Mouse (Mus musculus): ENCODE data around the gene Akirin1.

The Akirin1 gene

GRCm38 (mm10) chr4:123750152-123750651 lies at the start of gene Akirin1:
TSS of gene Akirin1 (minus strand) at chr4:123750345.
- DNase-seq (ENCODE audit: low spot score in 2 of 2) = peak; percentile 94 to 96

- peak; percentile 58 for DNase-seq (ENCODE audit: low spot score in 2 of 2)
Measured at GRCm38 (mm10) chr4:123797856-123798255, 47.7 kb upstream of the Akirin1 start.

- DNase-seq (ENCODE audit: low spot score in 2 of 2) = no peak
Measured at GRCm38 (mm10) chr4:123797403-123797802, 47.3 kb upstream of the Akirin1 start.

- DNase-seq (ENCODE audit: low spot score in 2 of 2) = no peak
Measured at GRCm38 (mm10) chr4:123795057-123795456, 44.9 kb upstream of the Akirin1 start.

GRCm38 (mm10) chr4:123793136-123793535 lies 43.0 kb upstream of the Akirin1 start:
- no peak for DNase-seq (ENCODE audit: low spot score in 2 of 2)

- no peak for DNase-seq (ENCODE audit: low spot score in 2 of 2)
Measured at GRCm38 (mm10) chr4:123792666-123793065, 42.5 kb upstream of the Akirin1 start.

- DNase-seq (ENCODE audit: low spot score in 2 of 2) = peak; percentile 19 to 31
Measured at GRCm38 (mm10) chr4:123787191-123787985, 37.2 kb upstream of the Akirin1 start, which contains the start of gene Rhbdl2. TSS of gene Rhbdl2 (plus strand) at chr4:123787874.

- DNase-seq (ENCODE audit: low spot score in 2 of 2) = no peak
Measured at GRCm38 (mm10) chr4:123768234-123768633, 18.1 kb upstream of the Akirin1 start.

GRCm38 (mm10) chr4:123767807-123768206 lies 17.7 kb upstream of the Akirin1 start:
- DNase-seq (ENCODE audit: low spot score in 2 of 2) = no peak

GRCm38 (mm10) chr4:123765071-123765470 lies 14.9 kb upstream of the Akirin1 start:
- no peak for DNase-seq (ENCODE audit: low spot score in 2 of 2)

GRCm38 (mm10) chr4:123758306-123758705 lies 8.2 kb upstream of the Akirin1 start:
- DNase-seq (ENCODE audit: low spot score in 2 of 2) = no peak

GRCm38 (mm10) chr4:123750707-123751312 lies 665 bp upstream of the Akirin1 start:
- DNase-seq (ENCODE audit: low spot score in 2 of 2) = no peak

GRCm38 (mm10) chr4:123749484-123750130 lies 538 bp downstream of the Akirin1 start:
- no peak for DNase-seq (ENCODE audit: low spot score in 2 of 2)

- DNase-seq (ENCODE audit: low spot score in 2 of 2) = no peak
Measured at GRCm38 (mm10) chr4:123748726-123749415, 1.3 kb downstream of the Akirin1 start.

GRCm38 (mm10) chr4:123745221-123745775 lies 4.8 kb downstream of the Akirin1 start:
- DNase-seq (ENCODE audit: low spot score in 2 of 2) = no peak

- no peak for DNase-seq (ENCODE audit: low spot score in 2 of 2)
Measured at GRCm38 (mm10) chr4:123742891-123743290, 7.3 kb downstream of the Akirin1 start.

- DNase-seq (ENCODE audit: low spot score in 2 of 2) = no peak
Measured at GRCm38 (mm10) chr4:123738708-123739107, 11.4 kb downstream of the Akirin1 start.

GRCm38 (mm10) chr4:123733532-123733931 lies 16.6 kb downstream of the Akirin1 start:
- no peak for DNase-seq (ENCODE audit: low spot score in 2 of 2)

GRCm38 (mm10) chr4:123732921-123733320 lies 17.2 kb downstream of the Akirin1 start:
- no peak for DNase-seq (ENCODE audit: low spot score in 2 of 2)

- DNase-seq (ENCODE audit: low spot score in 2 of 2) = no peak
Measured at GRCm38 (mm10) chr4:123732163-123732910, 17.8 kb downstream of the Akirin1 start.

- DNase-seq (ENCODE audit: low spot score in 2 of 2) = no peak
Measured at GRCm38 (mm10) chr4:123721761-123722160, 28.4 kb downstream of the Akirin1 start.
